Mouse (Mus musculus) neutrophil, adult 83 days (primary cell): ENCODE results near the gene Rhov. TPM values are rescaled to one million over a fixed set of nuclear protein-coding genes. Genes with fewer than 3 reads are reported as not detected.

Experiments
- total RNA-seq, 2 experiments: library from RNA; stranded (reverse); gene quantifications; one replicate each; pipeline ENCODE4 v1.2.4; 2023

Rhov gene
- total RNA-seq, result 1 to 10 TPM; 3.6 to 6.4 TPM

GRCm38 (mm10) chr2:119270643-119271331 is at the start of gene Rhov:
Rhov (minus strand) TSS chr2:119271272.

DNA sequence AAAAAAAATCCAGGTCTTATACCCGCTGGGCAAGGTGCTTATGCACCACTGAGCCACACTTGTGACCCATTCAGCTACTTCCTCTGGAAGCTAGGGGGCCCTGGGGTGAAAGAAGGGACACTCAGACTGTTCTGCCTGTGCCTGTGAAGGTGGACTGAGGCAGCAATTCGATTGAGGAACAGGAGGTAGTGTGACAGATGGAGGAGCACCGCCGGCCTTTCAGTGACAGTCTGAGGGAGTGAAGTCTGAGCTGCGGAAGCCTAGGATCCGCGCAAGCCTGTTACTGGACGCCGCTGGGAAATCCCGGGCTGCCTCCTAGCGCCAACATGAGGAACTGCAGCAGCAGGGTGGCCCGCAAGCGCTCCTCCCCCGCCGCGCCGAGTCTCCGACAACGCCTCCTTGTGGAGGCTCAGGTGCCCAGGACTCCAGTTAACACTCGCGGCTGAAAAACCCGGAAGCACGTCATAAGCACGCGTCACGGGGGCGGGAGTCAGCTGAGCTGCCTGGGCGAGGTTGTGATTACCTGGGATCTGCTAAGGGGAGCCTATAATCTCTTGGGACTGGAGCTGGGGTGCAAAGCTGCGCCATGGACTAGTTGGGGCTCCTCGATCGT is 17.3 kb upstream of the Rhov start, which contains the start of gene Vps18:
Gene Vps18, plus strand, starts transcription at position 471 of the 613 bp plus-strand sequence.

DNA sequence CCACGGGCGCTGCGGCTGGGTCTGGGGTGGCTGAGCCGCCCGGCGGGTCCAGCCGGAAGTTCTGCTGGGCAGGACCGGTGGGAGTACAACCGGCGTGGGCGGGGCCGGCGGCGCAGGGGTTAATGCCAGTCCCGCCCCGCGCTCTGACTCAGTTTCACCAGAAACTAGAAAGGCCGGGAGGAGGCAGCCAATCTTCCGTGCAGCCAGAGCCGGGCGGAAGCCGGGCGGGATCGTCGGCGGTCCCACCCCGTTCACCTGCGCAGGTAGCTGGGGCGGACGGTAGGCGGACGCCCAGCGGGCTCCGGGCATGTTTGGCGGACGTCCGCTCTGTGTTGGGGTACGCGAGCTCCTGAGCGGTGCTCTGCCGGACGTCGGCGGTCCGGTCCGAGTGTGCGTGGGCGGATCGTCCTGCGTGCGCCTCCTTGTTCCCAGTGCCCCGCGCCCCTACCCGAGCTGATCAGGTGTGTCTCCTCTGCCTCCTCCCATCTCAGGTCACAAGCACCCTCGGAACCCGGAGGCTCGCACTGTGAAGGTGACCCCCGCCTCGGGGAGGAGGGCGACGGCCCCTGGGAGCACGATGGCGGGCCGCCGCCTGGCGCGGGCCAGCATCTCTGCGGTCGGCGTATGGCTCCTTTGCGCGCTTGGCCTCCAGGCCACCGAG is 33.7 kb downstream of the Rhov start, which contains the start of gene Spint1:
Gene Spint1, plus strand, starts transcription at position 153 of the 661 bp plus-strand sequence.

GRCm38 (mm10) chr2:119229775-119230704 is 41.0 kb downstream of the Rhov start, which contains the start of gene Ppp1r14d:
Ppp1r14d (minus strand) TSS chr2:119229906.

Other genes starting within 250 kb of the Rhov start
- gene Ccdc32, start 241.9 kb downstream of the Rhov start, total RNA-seq, result 1 to 10 TPM; 5.9 to 7.0 TPM
- gene Rpusd2, start 236.5 kb downstream of the Rhov start, total RNA-seq, result 1 to 10 TPM; 2.6 to 3.1 TPM
- 10 to 100 TPM; 36.3 to 43.6 TPM for gene Knl1, start 224.2 kb downstream of the Rhov start, total RNA-seq
- gene Rad51, start 158.5 kb downstream of the Rhov start, total RNA-seq, result 10 to 100 TPM; 17.8 to 20.4 TPM
- gene Rmdn3, start 114.2 kb downstream of the Rhov start, total RNA-seq, result 10 to 100 TPM in 1 of 2 experiments, 1 to 10 TPM in 1; 9.8 to 11.5 TPM
- not detected for gene Gchfr, start 103.5 kb downstream of the Rhov start, total RNA-seq
- not detected for gene Gm14137, start 96.8 kb downstream of the Rhov start, total RNA-seq
- gene Zfyve19, start 62.7 kb downstream of the Rhov start, total RNA-seq, result 10 to 100 TPM; 16.9 to 18.6 TPM
- 10 to 100 TPM; 14.4 to 15.2 TPM for gene Dnajc17, start 62.5 kb downstream of the Rhov start, total RNA-seq
- gene Ppp1r14d, start 41.4 kb downstream of the Rhov start, total RNA-seq, result not detected
- gene Spint1, start 33.9 kb downstream of the Rhov start, total RNA-seq, result not detected
- 10 to 100 TPM; 28.8 to 30.2 TPM for gene Vps18, start 17.5 kb upstream of the Rhov start, total RNA-seq
- gene Dll4, start 54.5 kb upstream of the Rhov start, total RNA-seq, result under 1 TPM in 1 of 2 experiments, not detected in 1; 0.13 TPM
- gene Chac1, start 80.0 kb upstream of the Rhov start, total RNA-seq, result 1 to 10 TPM; 4.9 to 7.1 TPM
- 10 to 100 TPM; 17.6 to 18.3 TPM for gene Ino80, start 206.4 kb upstream of the Rhov start, total RNA-seq